Mouse (Mus musculus): Measurements from ENCODE around the gene R3hdm1.
"Not testable (repeated sequence)": the region's sequence is repeated elsewhere in the genome, so short reads cannot be mapped to it uniquely, and the experiment has no call there.

R3hdm1 gene

GRCm38 (mm10) chr1:128136222-128136621 is 33.1 kb downstream of the R3hdm1 start:
- DNase-seq (ENCODE audit: low read depth, low spot score), result not testable (repeated sequence)

- peak; percentile 38 for DNase-seq (ENCODE audit: low read depth, low spot score)
Measured at GRCm38 (mm10) chr1:128141039-128141438, 37.9 kb downstream of the R3hdm1 start.

GRCm38 (mm10) chr1:128141737-128142136 is 38.6 kb downstream of the R3hdm1 start:
- DNase-seq (ENCODE audit: low read depth, low spot score), result no peak

GRCm38 (mm10) chr1:128166956-128167355 is 63.9 kb downstream of the R3hdm1 start:
- no peak for DNase-seq (ENCODE audit: low read depth, low spot score)

GRCm38 (mm10) chr1:128170104-128170503 is 67.0 kb downstream of the R3hdm1 start:
- no peak for DNase-seq (ENCODE audit: low read depth, low spot score)

GRCm38 (mm10) chr1:128191426-128191825 is 88.3 kb downstream of the R3hdm1 start:
- DNase-seq (ENCODE audit: low read depth, low spot score), result no peak

GRCm38 (mm10) chr1:128192369-128192768 is 89.3 kb downstream of the R3hdm1 start:
- DNase-seq (ENCODE audit: low read depth, low spot score), result no peak

GRCm38 (mm10) chr1:128194011-128194410 is 90.9 kb downstream of the R3hdm1 start:
- no peak for DNase-seq (ENCODE audit: low read depth, low spot score)

- DNase-seq (ENCODE audit: low read depth, low spot score), result no peak
Measured at GRCm38 (mm10) chr1:128197353-128197752, 94.3 kb downstream of the R3hdm1 start.

GRCm38 (mm10) chr1:128213261-128213660 is 110.2 kb downstream of the R3hdm1 start:
- DNase-seq (ENCODE audit: low read depth, low spot score), result no peak

- no peak for DNase-seq (ENCODE audit: low read depth, low spot score)
Measured at GRCm38 (mm10) chr1:128221886-128222285, 118.8 kb downstream of the R3hdm1 start.

- DNase-seq (ENCODE audit: low read depth, low spot score), result no peak
Measured at GRCm38 (mm10) chr1:128223304-128223703, 120.2 kb downstream of the R3hdm1 start.

GRCm38 (mm10) chr1:128235181-128235580 is 132.1 kb downstream of the R3hdm1 start:
- no peak for DNase-seq (ENCODE audit: low read depth, low spot score)

GRCm38 (mm10) chr1:128243627-128243995 is 140.5 kb downstream of the R3hdm1 start, which contains the start of gene Ubxn4:
TSS of gene Ubxn4 (plus strand) at chr1:128243964.
- DNase-seq (ENCODE audit: low read depth, low spot score), result no peak

GRCm38 (mm10) chr1:128243996-128244726 is 141.1 kb downstream of the R3hdm1 start:
- peak; percentile 98 for DNase-seq (ENCODE audit: low read depth, low spot score)

- peak; percentile 66 for DNase-seq (ENCODE audit: low read depth, low spot score)
Measured at GRCm38 (mm10) chr1:128244727-128245355, 141.7 kb downstream of the R3hdm1 start.

GRCm38 (mm10) chr1:128267061-128267460 is 164.0 kb downstream of the R3hdm1 start:
- DNase-seq (ENCODE audit: low read depth, low spot score), result not testable (repeated sequence)

- no peak for DNase-seq (ENCODE audit: low read depth, low spot score)
Measured at GRCm38 (mm10) chr1:128270731-128271130, 167.6 kb downstream of the R3hdm1 start.

GRCm38 (mm10) chr1:128275908-128276307 is 172.8 kb downstream of the R3hdm1 start:
- DNase-seq (ENCODE audit: low read depth, low spot score), result no peak

- DNase-seq (ENCODE audit: low read depth, low spot score), result no peak
Measured at GRCm38 (mm10) chr1:128278563-128278962, 175.5 kb downstream of the R3hdm1 start.

- DNase-seq (ENCODE audit: low read depth, low spot score), result peak; percentile 40
Measured at GRCm38 (mm10) chr1:128281753-128282152, 178.7 kb downstream of the R3hdm1 start.

GRCm38 (mm10) chr1:128282924-128283323 is 179.8 kb downstream of the R3hdm1 start:
- DNase-seq (ENCODE audit: low read depth, low spot score), result peak; percentile 25

GRCm38 (mm10) chr1:128284157-128284690 is 181.1 kb downstream of the R3hdm1 start:
- DNase-seq (ENCODE audit: low read depth, low spot score), result peak; percentile 8
